In the genomic region with DNA sequence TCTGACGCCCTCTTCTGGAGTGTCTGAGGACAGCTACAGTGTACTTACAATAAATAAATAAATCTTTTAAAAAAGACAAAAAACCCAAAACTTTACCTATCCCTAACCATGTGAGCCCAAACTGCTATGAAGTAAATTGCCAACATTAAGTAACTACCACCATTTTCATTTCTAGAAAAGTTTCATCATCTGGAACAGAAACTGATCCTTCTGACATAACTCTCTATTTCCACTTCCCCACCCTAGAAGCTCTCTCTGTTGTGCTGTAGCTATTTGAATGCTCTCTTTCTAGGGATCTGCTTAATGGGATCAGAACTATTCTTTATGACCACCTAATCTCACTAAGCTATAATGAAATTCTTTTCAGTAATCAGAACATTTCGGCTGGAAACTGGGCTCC, we compare ENCODE assay signal across 16 mouse cellular contexts. TPM values are rescaled to one million over a fixed set of nuclear protein-coding genes. Genes with fewer than 3 reads are reported as not detected.
"Had no signal": no experiment of that assay in that cellular context is flagged by ENCODE, and none has a peak within 500 bp of the region (broad histone marks: within the 10 kb centered on the region; RNA-seq: fewer than 3 reads in every experiment).

No protein-coding gene starts in this region.

- H3K27me3 ChIP-seq: midbrain, embryonic 12.5 days; neural tube, embryonic 12.5 days; stomach, embryonic 15.5 days had no signal

- H3K9ac ChIP-seq: lung, embryonic 14.5 days; midbrain, embryonic 12.5 days; neural tube, embryonic 12.5 days; stomach, embryonic 15.5 days had no signal

- H3K9me3 ChIP-seq: midbrain, embryonic 10.5 days; midbrain, embryonic 12.5 days; neural tube, embryonic 12.5 days; stomach, embryonic 15.5 days had no signal

- H3K36me3 ChIP-seq: midbrain, embryonic 12.5 days had no signal

- H3K27ac ChIP-seq: midbrain, embryonic 10.5 days; midbrain, embryonic 12.5 days; neural tube, embryonic 12.5 days; stomach, embryonic 15.5 days; stomach, postnatal 0 days had no signal

- H3K4me2 ChIP-seq: lung, embryonic 14.5 days; midbrain, embryonic 12.5 days; neural tube, embryonic 12.5 days; stomach, embryonic 15.5 days had no signal

- H3K4me3 ChIP-seq: midbrain, embryonic 10.5 days; midbrain, embryonic 12.5 days; neural tube, embryonic 12.5 days; stomach, embryonic 15.5 days had no signal

- DNase-seq: lung, adult 18-20 months; lung, embryonic 14.5 days; lung, postnatal 10 days; lung, postnatal 4 days; midbrain, embryonic 14.5 days; right cerebral cortex, postnatal 14 days; thymus, adult 2 months; thymus, postnatal 25 days; thymus, postnatal 4 days had no signal

RNA-seq across cellular contexts. Expression of a gene that starts 58.6 kb away (rescaled TPM):
- total RNA-seq: megakaryocyte, adult 5-6 weeks; midbrain, postnatal 0 days had no signal
